Mouse (Mus musculus): ENCODE measurements around the gene Rhot1. TPM values are rescaled to one million over a fixed set of nuclear protein-coding genes. Genes with fewer than 3 reads are reported as not detected.
A peak's percentile ranks its signal among the peaks of the same experiment; 100 is the strongest.
"Not testable (repeated sequence)": the region's sequence is repeated elsewhere in the genome, so short reads cannot be mapped to it uniquely, and the experiment has no call there.

The Rhot1 gene
- polyA plus RNA-seq, 1 experiment from 2014 or later = 67.4 TPM

DNA sequence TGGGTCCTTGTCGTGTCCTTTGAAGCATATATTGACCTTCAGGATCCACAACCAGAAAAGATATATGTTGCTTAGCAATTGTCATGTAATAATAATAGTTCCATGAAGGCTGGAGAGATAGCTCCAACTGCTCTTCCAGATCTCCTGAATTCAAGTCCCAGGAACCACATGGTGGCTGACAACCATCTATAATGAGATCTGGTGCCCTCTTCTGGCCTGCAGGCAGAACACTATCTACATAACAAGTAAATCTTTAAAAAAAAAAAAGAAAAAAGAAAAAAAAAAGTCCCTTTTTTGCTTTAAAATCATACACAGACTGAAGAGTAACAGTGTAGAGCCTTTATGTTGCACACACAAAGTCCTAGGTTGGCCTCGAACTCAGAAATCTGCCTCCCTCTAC lies 9.0 kb upstream of the Rhot1 start:
- H3K9ac ChIP-seq = no peak overlapping the region
- no peaks in the 10 kb centered on the region for H3K27me3 ChIP-seq
- H3K36me3 ChIP-seq = no peaks in the 10 kb centered on the region
- WGBS = 100% methylated on average over 2 of the region's 2 CpGs
- H3K4me3 ChIP-seq = no peak overlapping the region
- no peaks in the 10 kb centered on the region for H3K4me1 ChIP-seq (replicated peaks)
- no peaks in the 10 kb centered on the region for H3K9me3 ChIP-seq
- H3K27ac ChIP-seq (replicated peaks) = no peak overlapping the region
- ATAC-seq (ENCODE audit: low FRiP score, low read depth) = no peak
- H3K4me2 ChIP-seq = no peak overlapping the region

DNA sequence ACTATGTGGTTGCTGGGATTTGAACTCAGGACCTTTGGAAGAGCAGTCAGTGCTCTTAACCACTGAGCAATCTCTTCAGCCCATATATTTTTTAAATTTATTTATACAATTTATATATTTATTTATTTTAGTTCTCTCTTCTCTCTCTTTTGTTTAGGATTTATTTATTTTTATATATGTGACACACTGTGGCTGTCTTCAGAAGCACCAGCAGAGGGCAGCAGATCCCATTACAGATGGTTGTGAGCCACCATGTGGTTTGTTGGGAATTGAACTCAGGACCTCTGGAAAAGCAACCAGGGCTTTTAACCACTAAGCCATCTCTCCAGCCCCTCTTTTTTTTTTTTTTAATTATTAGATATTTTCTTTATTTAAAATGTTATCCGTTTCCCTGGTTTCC lies 8.5 kb upstream of the Rhot1 start:
- Histone ChIP-seq H3K4me3 (no peak overlapping the region), H3K9me3 (no peaks in the 10 kb centered on the region), H3K4me1 (replicated peaks) (no peaks in the 10 kb centered on the region), H3K36me3 (no peaks in the 10 kb centered on the region), H3K4me2 (no peak overlapping the region), H3K27me3 (no peaks in the 10 kb centered on the region), H3K27ac (replicated peaks) (no peak overlapping the region), H3K9ac (no peak overlapping the region)
- 50% methylated on average over 1 of the region's 1 CpGs for WGBS
- no peak for ATAC-seq (ENCODE audit: low FRiP score, low read depth)

DNA sequence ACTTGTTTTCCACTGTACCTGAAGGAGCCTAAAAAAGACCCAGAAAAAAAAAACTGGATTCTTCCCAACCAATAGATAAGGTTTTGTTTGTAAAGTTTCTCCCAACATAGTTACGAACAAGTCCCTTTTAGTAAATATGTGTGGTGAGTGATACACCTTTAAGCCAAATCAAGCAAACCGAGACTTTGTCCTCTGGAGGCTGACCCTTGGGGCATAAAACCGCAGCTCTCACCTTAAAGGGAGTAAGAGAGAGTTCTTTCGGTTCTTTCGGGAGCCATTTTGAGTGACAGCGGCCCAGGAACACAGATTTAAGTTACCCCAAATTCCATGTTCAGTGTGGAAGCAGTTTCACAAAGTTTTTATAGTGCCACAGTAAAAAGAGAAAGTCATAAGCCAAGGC lies 6.5 kb upstream of the Rhot1 start:
- no peak overlapping the region for H3K9ac ChIP-seq
- no peak overlapping the region for H3K4me3 ChIP-seq
- no peak for ATAC-seq (ENCODE audit: low FRiP score, low read depth)
- H3K4me2 ChIP-seq = no peak overlapping the region
- no peaks in the 10 kb centered on the region for H3K4me1 ChIP-seq (replicated peaks)
- no peaks in the 10 kb centered on the region for H3K36me3 ChIP-seq
- WGBS = 86% methylated on average over 6 of the region's 6 CpGs
- no peak overlapping the region for H3K27ac ChIP-seq (replicated peaks)
- H3K27me3 ChIP-seq = no peaks in the 10 kb centered on the region
- no peaks in the 10 kb centered on the region for H3K9me3 ChIP-seq

DNA sequence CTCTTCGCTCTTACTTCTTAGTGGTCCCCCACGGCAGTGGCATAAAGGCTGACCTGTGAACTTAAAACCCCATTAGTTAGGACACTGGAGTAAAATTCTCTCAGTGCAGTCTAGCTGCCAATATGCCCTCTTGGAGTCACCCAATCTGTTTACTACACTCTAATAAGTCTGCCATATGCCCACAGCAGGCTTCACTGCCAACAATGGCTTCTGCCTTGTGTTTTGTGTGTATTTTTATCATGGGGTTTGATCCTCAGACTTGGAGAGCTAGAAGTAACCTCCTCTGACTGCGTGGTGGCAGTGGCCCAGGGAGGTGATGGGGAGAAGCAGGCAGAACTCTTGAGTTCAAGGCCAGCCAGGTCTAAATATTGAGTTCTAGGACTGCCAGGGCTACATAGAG lies 4.8 kb upstream of the Rhot1 start:
- Histone ChIP-seq H3K9ac (no peak overlapping the region), H3K4me3 (no peak overlapping the region), H3K36me3 (no peaks in the 10 kb centered on the region), H3K9me3 (no peaks in the 10 kb centered on the region), H3K27ac (replicated peaks) (no peak overlapping the region), H3K27me3 (no peaks in the 10 kb centered on the region), H3K4me2 (no peak overlapping the region), H3K4me1 (replicated peaks) (no peaks in the 10 kb centered on the region)
- no peak for ATAC-seq (ENCODE audit: low FRiP score, low read depth)
- WGBS = 82% methylated on average over 3 of the region's 3 CpGs

DNA sequence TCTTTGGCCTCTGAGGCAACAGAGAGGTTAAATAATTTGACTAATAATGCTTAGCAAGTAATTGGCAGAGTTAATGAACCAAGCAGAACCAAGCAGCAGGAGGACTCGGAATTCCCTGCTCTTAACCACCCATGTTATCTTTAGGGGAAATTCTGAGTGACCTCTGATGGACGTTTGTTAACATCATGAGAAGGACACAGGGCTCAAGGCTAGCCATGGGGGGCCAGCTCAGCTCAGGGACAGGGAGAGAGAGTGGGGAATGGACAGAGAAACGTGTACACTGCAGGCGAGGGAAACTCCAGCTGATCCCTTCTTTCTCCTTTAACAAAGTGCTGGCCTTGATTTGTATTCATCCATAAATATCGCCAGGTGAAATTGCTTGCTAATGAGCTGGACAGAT lies 3.9 kb upstream of the Rhot1 start:
- Histone ChIP-seq H3K36me3 (no peaks in the 10 kb centered on the region), H3K9ac (no peak overlapping the region), H3K4me3 (no peak overlapping the region), H3K4me1 (replicated peaks) (peaks cover 3% of the 10 kb centered on the region), H3K27ac (replicated peaks) (no peak overlapping the region), H3K27me3 (no peaks in the 10 kb centered on the region), H3K9me3 (no peaks in the 10 kb centered on the region), H3K4me2 (no peak overlapping the region)
- 43% methylated on average over 5 of the region's 5 CpGs for WGBS
- no peak for ATAC-seq (ENCODE audit: low FRiP score, low read depth)

DNA sequence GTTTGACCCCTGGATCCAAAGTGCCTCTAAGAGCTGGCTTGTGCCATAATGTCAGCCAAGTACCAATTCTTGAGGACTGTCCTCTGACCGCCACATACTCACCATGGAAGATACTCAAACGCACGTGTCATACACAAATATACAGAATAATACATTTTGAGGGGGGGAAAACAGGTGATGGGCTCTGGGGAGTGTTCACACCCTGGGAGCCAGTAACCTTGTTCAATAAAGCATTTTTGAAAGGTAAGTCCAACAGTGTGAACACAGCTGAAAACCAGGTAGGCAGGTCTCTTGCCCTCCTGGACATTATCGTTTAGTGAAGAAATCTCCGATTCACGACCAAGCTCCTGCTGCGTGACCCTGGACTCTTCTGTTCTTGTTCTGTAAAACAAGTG lies 357 bp upstream of the Rhot1 start:
- Histone ChIP-seq H3K27ac (replicated peaks) (no peak overlapping the region), H3K9me3 (no peaks in the 10 kb centered on the region), H3K9ac (no peak overlapping the region), H3K4me1 (replicated peaks) (peaks cover 18% of the 10 kb centered on the region), H3K36me3 (no peaks in the 10 kb centered on the region), H3K4me3 (peak overlapping the region; percentile 90; the same call in 1 of the 2 replicates), H3K4me2 (peak overlapping the region; percentile 29), H3K27me3 (no peaks in the 10 kb centered on the region)
- ATAC-seq (ENCODE audit: low FRiP score, low read depth) = peak; percentile 63; the same call in 1 of the 2 replicates
- 37% methylated on average over 7 of the region's 7 CpGs for WGBS

DNA sequence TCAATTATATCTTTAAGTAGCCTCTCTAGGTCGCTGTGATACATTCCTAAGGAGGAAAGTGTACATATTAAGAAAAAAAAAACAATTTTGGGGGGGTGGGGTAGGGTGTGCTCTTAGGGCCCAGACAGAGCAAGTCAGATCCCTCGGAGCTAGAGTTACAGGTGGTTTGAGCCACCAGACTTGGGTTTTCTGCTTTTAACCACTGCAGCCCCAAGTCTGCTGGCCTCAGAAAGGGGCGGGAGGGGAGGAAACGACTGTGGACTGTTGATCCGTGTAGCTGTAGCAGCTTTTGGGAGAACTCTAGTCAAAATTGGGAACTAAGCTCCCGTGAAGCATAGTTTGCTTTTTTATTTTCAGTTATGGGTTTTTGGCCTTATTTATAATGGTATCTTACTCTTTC lies 1.5 kb downstream of the Rhot1 start:
- ATAC-seq (ENCODE audit: low FRiP score, low read depth) = no peak
- Histone ChIP-seq H3K4me2 (peak overlapping the region; percentile 61), H3K9me3 (no peaks in the 10 kb centered on the region), H3K36me3 (peaks cover 12% of the 10 kb centered on the region; the same call in 1 of the 2 replicates), H3K9ac (peak overlapping the region; percentile 94; the same call in 1 of the 2 replicates), H3K27ac (replicated peaks) (no peak overlapping the region), H3K4me1 (replicated peaks) (peaks cover 18% of the 10 kb centered on the region), H3K27me3 (no peaks in the 10 kb centered on the region), H3K4me3 (peak overlapping the region; percentile 90)
- WGBS = 60% methylated on average over 6 of the region's 6 CpGs

DNA sequence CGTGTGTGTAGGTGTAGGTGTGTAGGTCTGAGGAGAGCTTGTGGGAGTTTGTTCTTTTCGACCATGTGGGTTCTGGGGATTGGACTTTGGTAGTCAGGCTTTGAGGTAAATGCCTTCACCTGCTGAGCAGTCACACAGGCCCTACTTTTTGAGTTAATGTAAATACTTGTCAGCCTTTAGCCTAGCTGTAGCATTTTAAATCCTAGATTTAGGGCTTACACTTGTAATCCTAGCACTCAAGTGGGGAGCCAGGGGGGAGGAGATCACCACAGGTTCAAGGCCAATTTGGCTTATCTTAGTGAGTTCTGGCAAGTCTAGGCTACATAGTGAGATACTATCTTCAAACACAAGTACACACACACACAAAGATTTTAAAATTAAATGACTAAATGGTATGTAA lies 3.5 kb downstream of the Rhot1 start:
- H3K27ac ChIP-seq (replicated peaks) = no peak overlapping the region
- H3K9ac ChIP-seq = no peak overlapping the region
- H3K4me2 ChIP-seq = no peak overlapping the region
- no peak for ATAC-seq (ENCODE audit: low FRiP score, low read depth)
- H3K27me3 ChIP-seq = no peaks in the 10 kb centered on the region
- H3K4me3 ChIP-seq = no peak overlapping the region
- H3K36me3 ChIP-seq = peaks cover 14% of the 10 kb centered on the region; the same call in 1 of the 2 replicates
- peaks cover 18% of the 10 kb centered on the region for H3K4me1 ChIP-seq (replicated peaks)
- 91% methylated on average over 2 of the region's 2 CpGs for WGBS
- no peaks in the 10 kb centered on the region for H3K9me3 ChIP-seq

DNA sequence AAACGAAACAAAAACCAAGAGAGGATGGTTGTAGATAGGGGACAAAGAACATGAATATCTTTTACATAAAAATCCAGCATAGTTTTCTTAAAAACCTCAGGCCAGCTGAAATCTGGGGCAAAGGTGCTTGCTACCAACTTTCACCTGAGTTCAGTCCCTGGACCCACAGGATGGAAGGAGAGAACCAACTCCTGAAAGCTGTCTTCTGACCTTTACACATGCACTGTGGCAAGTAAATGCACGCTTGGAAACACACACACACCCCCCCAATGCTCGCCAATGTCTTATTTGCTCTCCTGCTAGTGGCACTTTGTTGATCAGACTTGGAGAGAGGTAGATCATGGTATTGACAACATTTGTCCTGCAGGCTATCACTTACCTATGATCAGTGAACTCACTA lies 6.5 kb downstream of the Rhot1 start:
- Histone ChIP-seq H3K4me2 (no peak overlapping the region), H3K27ac (replicated peaks) (no peak overlapping the region), H3K9ac (no peak overlapping the region), H3K4me3 (no peak overlapping the region), H3K4me1 (replicated peaks) (peaks cover 12% of the 10 kb centered on the region), H3K36me3 (peaks cover 16% of the 10 kb centered on the region; the same call in 1 of the 2 replicates), H3K27me3 (no peaks in the 10 kb centered on the region), H3K9me3 (no peaks in the 10 kb centered on the region)
- no peak for ATAC-seq (ENCODE audit: low FRiP score, low read depth)
- WGBS = 94% methylated on average over 3 of the region's 3 CpGs

DNA sequence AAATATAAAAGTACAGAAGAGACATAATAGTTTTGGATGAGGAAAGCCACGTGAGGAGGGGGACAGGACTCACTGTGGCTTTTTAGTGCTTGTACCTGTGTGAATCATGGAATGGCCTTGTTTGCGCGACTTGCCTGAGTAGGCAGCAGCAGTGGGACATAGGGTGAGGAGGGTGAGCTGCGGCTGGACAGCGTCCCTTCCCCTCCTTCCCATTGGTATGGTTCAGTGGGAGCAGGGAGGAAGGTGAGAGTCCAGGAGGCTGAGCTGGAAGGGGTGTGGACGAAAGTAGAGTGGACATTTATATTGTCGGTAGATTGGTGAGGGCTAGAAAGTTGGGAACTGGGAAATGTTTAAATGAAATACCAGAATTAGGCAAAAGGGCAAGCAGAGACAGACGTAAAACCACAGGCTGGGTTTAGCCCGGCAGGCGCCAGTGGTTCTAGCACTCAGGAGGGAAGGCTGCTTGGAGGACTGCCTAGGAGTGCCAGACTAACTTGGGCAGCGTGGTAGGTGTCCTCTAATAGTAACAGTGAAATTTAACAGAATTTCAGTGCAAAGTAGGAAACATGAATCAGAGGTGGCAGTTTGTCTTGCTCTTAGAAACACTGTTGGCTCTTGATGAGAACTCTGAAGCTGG lies 10.0 kb downstream of the Rhot1 start:
- no peaks in the 10 kb centered on the region for H3K4me1 ChIP-seq (replicated peaks)
- H3K27ac ChIP-seq (replicated peaks) = no peak overlapping the region
- no peak for ATAC-seq (ENCODE audit: low FRiP score, low read depth)
- no peak overlapping the region for H3K9ac ChIP-seq
- WGBS = 87% methylated on average over 11 of the region's 11 CpGs
- H3K9me3 ChIP-seq = no peaks in the 10 kb centered on the region
- no peak overlapping the region for H3K4me2 ChIP-seq
- H3K27me3 ChIP-seq = no peaks in the 10 kb centered on the region
- peaks cover 34% of the 10 kb centered on the region for H3K36me3 ChIP-seq
- no peak overlapping the region for H3K4me3 ChIP-seq

DNA sequence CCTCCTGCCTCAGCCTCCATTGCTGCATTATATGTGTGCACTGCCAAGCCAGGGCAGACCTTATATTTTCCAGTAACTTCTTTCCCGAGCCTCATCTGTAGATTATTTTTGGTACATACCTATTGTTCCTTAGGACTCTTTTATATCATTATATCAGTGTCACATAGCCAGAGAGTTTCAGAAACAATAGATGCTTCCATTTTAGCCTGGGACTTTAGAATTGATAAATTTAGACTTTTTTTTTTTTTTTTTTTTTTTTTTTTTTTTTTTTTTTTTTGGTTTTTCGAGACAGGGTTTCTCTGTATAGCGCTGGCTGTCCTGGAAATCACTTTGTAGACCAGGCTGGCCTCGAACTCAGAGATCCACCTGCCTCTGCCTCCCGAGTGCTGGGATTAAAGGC lies 21.2 kb downstream of the Rhot1 start:
- peaks cover 48% of the 10 kb centered on the region for H3K36me3 ChIP-seq
- not testable (repeated sequence) for H3K27ac ChIP-seq (replicated peaks); H3K4me2 ChIP-seq; H3K27me3 ChIP-seq; H3K9ac ChIP-seq; H3K4me1 ChIP-seq (replicated peaks); H3K9me3 ChIP-seq; ATAC-seq (ENCODE audit: low FRiP score, low read depth); H3K4me3 ChIP-seq
- WGBS = 92% methylated on average over 5 of the region's 5 CpGs

DNA sequence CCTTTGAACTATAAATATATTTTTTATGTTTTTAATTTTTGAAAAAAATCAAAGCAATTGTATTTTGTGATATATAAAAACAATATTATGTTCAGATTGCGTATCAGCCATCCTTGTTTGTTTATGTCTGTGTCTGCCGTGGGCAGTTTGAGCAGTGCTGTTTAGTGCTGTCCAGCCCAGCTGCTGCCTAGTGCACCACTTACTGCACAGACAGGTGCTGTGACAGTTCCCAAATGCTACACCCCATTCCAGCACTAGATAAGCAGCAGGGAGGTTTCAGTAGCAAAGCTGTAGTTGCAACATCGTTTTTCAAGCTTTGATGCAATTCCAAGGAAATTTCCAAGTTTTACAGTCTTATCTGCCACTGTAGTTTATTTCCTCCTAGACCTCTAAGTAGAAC lies 28.5 kb downstream of the Rhot1 start:
- Histone ChIP-seq H3K9me3 (no peaks in the 10 kb centered on the region), H3K4me1 (replicated peaks) (no peaks in the 10 kb centered on the region), H3K9ac (no peak overlapping the region), H3K4me3 (no peak overlapping the region), H3K27ac (replicated peaks) (no peak overlapping the region), H3K4me2 (no peak overlapping the region), H3K36me3 (peaks cover 28% of the 10 kb centered on the region), H3K27me3 (no peaks in the 10 kb centered on the region)
- no peak for ATAC-seq (ENCODE audit: low FRiP score, low read depth)
- 89% methylated on average over 3 of the region's 3 CpGs for WGBS

DNA sequence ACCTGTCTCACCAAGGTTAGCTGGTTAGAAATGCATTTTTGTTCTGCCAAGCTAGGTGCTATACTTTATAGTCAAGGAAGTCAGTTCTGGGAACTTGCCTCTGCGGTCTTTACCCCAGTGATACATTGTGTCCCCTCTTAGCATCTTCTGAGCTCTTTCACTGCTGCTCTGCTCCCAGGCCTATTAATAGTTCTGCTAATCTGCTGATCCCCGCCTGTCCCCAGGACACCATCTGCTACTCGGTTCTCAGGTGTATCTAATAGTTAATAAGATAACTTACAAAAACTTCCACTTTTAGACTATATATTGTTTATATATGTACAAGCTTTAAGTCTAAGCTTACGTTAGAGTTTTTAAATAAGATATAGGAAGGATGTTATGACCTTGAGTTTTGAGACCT lies 29.5 kb downstream of the Rhot1 start:
- Histone ChIP-seq H3K4me1 (replicated peaks) (no peaks in the 10 kb centered on the region), H3K9ac (no peak overlapping the region), H3K27ac (replicated peaks) (no peak overlapping the region), H3K27me3 (no peaks in the 10 kb centered on the region), H3K9me3 (no peaks in the 10 kb centered on the region), H3K4me2 (no peak overlapping the region), H3K36me3 (peaks cover 33% of the 10 kb centered on the region), H3K4me3 (no peak overlapping the region)
- 93% methylated on average over 4 of the region's 4 CpGs for WGBS
- ATAC-seq (ENCODE audit: low FRiP score, low read depth) = no peak
